16 mouse cellular contexts compared by ENCODE assay signal in the genomic region with DNA sequence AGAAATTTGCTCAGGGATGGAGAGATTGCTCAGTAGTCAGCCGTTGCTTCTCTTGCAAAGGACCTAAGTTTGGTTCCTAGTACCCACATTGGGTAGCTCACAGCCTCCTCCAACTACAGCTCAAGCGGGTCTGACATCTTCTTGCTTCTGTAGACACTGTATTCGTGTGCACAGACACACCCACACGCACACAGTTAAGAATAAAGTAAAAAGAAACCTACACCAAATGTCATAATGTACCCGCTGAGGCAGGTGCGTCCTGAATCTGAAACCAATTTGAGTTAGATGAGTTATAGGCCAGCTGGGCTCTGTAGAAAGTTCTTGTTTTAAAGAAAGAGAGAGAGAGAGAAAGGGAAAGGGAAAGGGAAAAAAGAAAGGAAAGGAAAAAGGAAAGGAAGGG.
DNase-seq lines count a peak whose midpoint lies in the region; ATAC-seq and TF ChIP-seq lines count a peak whose summit lies in the region.
"Had no signal": no experiment of that assay in that cellular context is flagged by ENCODE, and none has a peak within 500 bp of the region (broad histone marks: within the 10 kb centered on the region; RNA-seq: fewer than 3 reads in every experiment).

No protein-coding gene starts in this region.

- H3K9ac ChIP-seq in midbrain, embryonic 11.5 days (ENCODE audit: low read length) = no peak overlapping the region
- H3K9ac ChIP-seq in midbrain, embryonic 13.5 days (replicated peaks) = no peak overlapping the region
- H3K9ac ChIP-seq: embryonic facial prominence, embryonic 12.5 days; forebrain, postnatal 0 days; limb, embryonic 12.5 days; liver, embryonic 13.5 days had no signal

- no peak for TF ChIP-seq CTCF in thymus, adult 2 months (IDR thresholded peaks at IDR 0.05; ENCODE audit: borderline replicate concordance, control insufficient read depth, extremely low read depth, insufficient read depth, low read length, poor library complexity)

- no peak for ATAC-seq in midbrain, embryonic 11.5 days (ENCODE audit: low FRiP score)
- no peak for ATAC-seq in midbrain, embryonic 13.5 days
- ATAC-seq: forebrain, postnatal 0 days had no signal

- 93% methylated on average over 6 of the region's 6 CpGs for WGBS in midbrain, embryonic 11.5 days
- 94% methylated on average over 6 of the region's 6 CpGs for WGBS in midbrain, embryonic 13.5 days
- 8% methylated on average over 6 of the region's 6 CpGs for WGBS in thymus, adult 2 months

- H3K36me3 ChIP-seq in midbrain, embryonic 11.5 days (ENCODE audit: control insufficient read depth, insufficient read depth, low read length) = no peaks in the 10 kb centered on the region
- H3K36me3 ChIP-seq in midbrain, embryonic 13.5 days = no peaks in the 10 kb centered on the region
- no peaks in the 10 kb centered on the region for H3K36me3 ChIP-seq in thymus, adult 2 months (ENCODE audit: control insufficient read depth, insufficient read depth, low read length)
- H3K36me3 ChIP-seq: embryonic facial prominence, embryonic 12.5 days; limb, embryonic 12.5 days; liver, embryonic 13.5 days had no signal

- peaks cover 7% of the 10 kb centered on the region for H3K4me1 ChIP-seq in midbrain, embryonic 11.5 days (ENCODE audit: control insufficient read depth, insufficient read depth, low read length)
- H3K4me1 ChIP-seq in midbrain, embryonic 13.5 days (replicated peaks) = peaks cover 27% of the 10 kb centered on the region
- peaks cover 26% of the 10 kb centered on the region for H3K4me1 ChIP-seq in thymus, adult 2 months (replicated peaks; ENCODE audit: control insufficient read depth, insufficient read depth, low read length)

- no peak overlapping the region for H3K4me2 ChIP-seq in midbrain, embryonic 11.5 days
- no peak overlapping the region for H3K4me2 ChIP-seq in midbrain, embryonic 13.5 days (replicated peaks)
- H3K4me2 ChIP-seq: embryonic facial prominence, embryonic 12.5 days; limb, embryonic 12.5 days; liver, embryonic 13.5 days had no signal

- no peak for TF ChIP-seq POLR2A in thymus, adult 2 months (IDR thresholded peaks at IDR 0.05; ENCODE audit: control insufficient read depth, extremely low read depth, insufficient read depth, low read length, poor library complexity)

- no peaks in the 10 kb centered on the region for H3K27me3 ChIP-seq in midbrain, embryonic 11.5 days (ENCODE audit: control insufficient read depth, insufficient read depth, low read length)
- no peaks in the 10 kb centered on the region for H3K27me3 ChIP-seq in midbrain, embryonic 13.5 days
- no peaks in the 10 kb centered on the region for H3K27me3 ChIP-seq in thymus, adult 2 months (ENCODE audit: control insufficient read depth, insufficient read depth, low read length)
- H3K27me3 ChIP-seq: CH12.LX; embryonic facial prominence, embryonic 12.5 days; limb, embryonic 12.5 days; liver, embryonic 13.5 days had no signal

- no peak overlapping the region for H3K4me3 ChIP-seq in midbrain, embryonic 11.5 days (ENCODE audit: low read depth, low read length)
- no peak overlapping the region for H3K4me3 ChIP-seq in midbrain, embryonic 13.5 days (replicated peaks)
- no peak overlapping the region for H3K4me3 ChIP-seq in thymus, adult 2 months (ENCODE audit: control insufficient read depth, insufficient read depth, low read length)
- H3K4me3 ChIP-seq: embryonic facial prominence, embryonic 12.5 days; hindbrain, embryonic 10.5 days; limb, embryonic 12.5 days; liver, embryonic 13.5 days had no signal

- peak; percentile 45 for DNase-seq in midbrain, embryonic 11.5 days (ENCODE audit: low spot score, missing footprints)
- DNase-seq in brain, adult 2 months (ENCODE audit: low read depth, low spot score) = peak; percentile 54
- DNase-seq in thymus, adult 2 months = peak; percentile 48
- no peak for DNase-seq in embryo, embryonic 10 days (ENCODE audit: low spot score)
- no peak for DNase-seq in cerebellum, adult 9-10 months
- no peak for DNase-seq in gastrocnemius, postnatal 14 days
- DNase-seq: adrenal gland, adult 2 months; cerebellum, adult 11-12 months; cerebellum, postnatal 36 days; forebrain, postnatal 0 days; liver, embryonic 13.5 days had no signal

- H3K9me3 ChIP-seq in midbrain, embryonic 11.5 days (ENCODE audit: control insufficient read depth, low read length) = no peaks in the 10 kb centered on the region
- H3K9me3 ChIP-seq in midbrain, embryonic 13.5 days = no peaks in the 10 kb centered on the region
- H3K9me3 ChIP-seq: embryonic facial prominence, embryonic 12.5 days; hindbrain, embryonic 10.5 days; limb, embryonic 12.5 days; liver, embryonic 13.5 days had no signal

- intact Hi-C loops in gastrocnemius, postnatal 14 days (cut with DNase I; ENCODE audit: low total_unique reads) = no loop called here

- H3K27ac ChIP-seq in midbrain, embryonic 11.5 days (ENCODE audit: low read depth, low read length) = no peak overlapping the region
- H3K27ac ChIP-seq in midbrain, embryonic 13.5 days = no peak overlapping the region
- peak overlapping the region; percentile 58; the same call in 1 of the 2 replicates for H3K27ac ChIP-seq in thymus, adult 2 months (ENCODE audit: control insufficient read depth, insufficient read depth, low read length)
- H3K27ac ChIP-seq: embryonic facial prominence, embryonic 12.5 days; hindbrain, embryonic 10.5 days; limb, embryonic 12.5 days; liver, embryonic 13.5 days had no signal

Comparison
In these comparisons a context has a peak if more than half of its experiments do, and no peak if none do; other contexts are left out.
1. DNase-seq: peak in midbrain, embryonic 11.5 days (single experiment), brain, adult 2 months (single experiment) and thymus, adult 2 months (single experiment); none in embryo, embryonic 10 days (single experiment), cerebellum, adult 9-10 months (single experiment) and gastrocnemius, postnatal 14 days (single experiment).